Mouse (Mus musculus) G1E (cell line): ENCODE data around the gene Ankrd61.

ENCODE experiments used
- CTCF ChIP-seq: IDR thresholded peaks from 2 replicates; pipeline ENCODE4 v1.5.1; 2012; ENCODE audit warnings: low read depth, low read length, inconsistent platforms, mixed read lengths
- TAL1 ChIP-seq: conservative IDR thresholded peaks from 2 replicates; pipeline ENCODE4 v1.6.1; 2012; ENCODE audit warnings: low read depth, low read length, inconsistent platforms, mixed read lengths

- no peak for TF ChIP-seq CTCF
- TF ChIP-seq TAL1 = no peak
These were observed 6.7 kb downstream of the Ankrd61 start for GRCm38 (mm10) chr5:143890741-143891140.
